18 mouse cellular contexts compared by ENCODE assay signal in genomic region chr2:152769677-152770076, GRCm38 (mm10). TPM values are rescaled to one million over a fixed set of nuclear protein-coding genes. Genes with fewer than 3 reads are reported as not detected.
DNase-seq lines count a peak whose midpoint lies in the region; ATAC-seq and TF ChIP-seq lines count a peak whose summit lies in the region.
"Had no signal": no experiment of that assay in that cellular context is flagged by ENCODE, and none has a peak within 500 bp of the region (broad histone marks: within the 10 kb centered on the region; RNA-seq: fewer than 3 reads in every experiment).

No protein-coding gene starts in this region.

- peaks cover 12% of the 10 kb centered on the region for H3K4me1 ChIP-seq in forebrain, embryonic 12.5 days
- H3K4me1 ChIP-seq in forebrain, embryonic 15.5 days: peaks cover 7% of the 10 kb centered on the region
- H3K4me1 ChIP-seq in MEL (ENCODE audit: control insufficient read depth in 1 of 2, insufficient read depth in 2 of 2, low read length in 2 of 2): peaks cover 5 to 41% of the 10 kb centered on the region in 2 experiments
- H3K4me1 ChIP-seq in liver, postnatal 0 days (ENCODE audit: insufficient read depth): peaks cover 31% of the 10 kb centered on the region
- H3K4me1 ChIP-seq in hindbrain, embryonic 14.5 days (replicated peaks; ENCODE audit: control insufficient read depth, insufficient read depth, low read length): peaks cover 3% of the 10 kb centered on the region; the same call in 1 of the 2 replicates

- TF ChIP-seq CTCF in MEL (IDR thresholded peaks at IDR 0.05 in 2 of 3, conservative IDR thresholded peaks at IDR 0.05 in 1 of 3; ENCODE audit: control insufficient read depth in 1 of 3, insufficient read depth in 1 of 3, low read depth in 2 of 3, low read length in 3 of 3, poor library complexity in 1 of 3, severe bottlenecking in 1 of 3): no peak
- TF ChIP-seq CTCF in liver, postnatal 0 days (IDR thresholded peaks at IDR 0.05; ENCODE audit: low read depth): no peak

- no peak for TF ChIP-seq POLR2A in MEL (IDR thresholded peaks at IDR 0.05; ENCODE audit: control insufficient read depth in 1 of 2, insufficient read depth in 1 of 2, low read depth in 1 of 2, low read length in 2 of 2, poor library complexity in 1 of 2)

- H3K4me2 ChIP-seq in forebrain, embryonic 12.5 days: no peak overlapping the region
- no peak overlapping the region for H3K4me2 ChIP-seq in forebrain, embryonic 15.5 days (replicated peaks)
- H3K4me2 ChIP-seq in liver, postnatal 0 days (ENCODE audit: low read depth, low read length): no peak overlapping the region
- no peak overlapping the region for H3K4me2 ChIP-seq in hindbrain, embryonic 14.5 days (replicated peaks)
- H3K4me2 ChIP-seq: embryonic facial prominence, embryonic 12.5 days; heart, embryonic 13.5 days; limb, embryonic 13.5 days; midbrain, embryonic 15.5 days had no signal

- peak; percentile 60 for DNase-seq in MEL (ENCODE audit: low read depth, low spot score)
- peak; percentile 52 for DNase-seq in liver, postnatal 0 days
- no peak for DNase-seq in gastrocnemius, postnatal 25 days
- no peak for DNase-seq in hindbrain, embryonic 14.5 days (ENCODE audit: low spot score)
- DNase-seq: cerebellum, adult 18-20 months; gastrocnemius, postnatal 36 days; kidney, adult 8-10 months; kidney, postnatal 25 days; layer of hippocampus, adult 9-11 months had no signal

- 88% methylated on average over 7 of the region's 7 CpGs for WGBS in forebrain, embryonic 12.5 days
- 90% methylated on average over 7 of the region's 7 CpGs for WGBS in forebrain, embryonic 15.5 days
- WGBS in liver, postnatal 0 days (ENCODE audit: insufficient replicate concordance): 51% methylated on average over 7 of the region's 7 CpGs
- 88% methylated on average over 7 of the region's 7 CpGs for WGBS in hindbrain, embryonic 14.5 days

- no peak overlapping the region for H3K9ac ChIP-seq in forebrain, embryonic 12.5 days
- H3K9ac ChIP-seq in forebrain, embryonic 15.5 days (replicated peaks): no peak overlapping the region
- no peak overlapping the region for H3K9ac ChIP-seq in MEL (ENCODE audit: control insufficient read depth, low read depth, low read length, poor library complexity, severe bottlenecking)
- no peak overlapping the region for H3K9ac ChIP-seq in liver, postnatal 0 days (replicated peaks)
- H3K9ac ChIP-seq in hindbrain, embryonic 14.5 days: no peak overlapping the region
- H3K9ac ChIP-seq: embryonic facial prominence, embryonic 12.5 days; heart, embryonic 13.5 days; limb, embryonic 13.5 days; midbrain, embryonic 15.5 days had no signal

- no peaks in the 10 kb centered on the region for H3K79me2 ChIP-seq in MEL (ENCODE audit: control insufficient read depth, insufficient read depth, low read length, poor library complexity)

- H3K27me3 ChIP-seq in forebrain, embryonic 12.5 days: no peaks in the 10 kb centered on the region
- H3K27me3 ChIP-seq in forebrain, embryonic 15.5 days: no peaks in the 10 kb centered on the region
- no peaks in the 10 kb centered on the region for H3K27me3 ChIP-seq in MEL (ENCODE audit: control insufficient read depth in 1 of 2, insufficient read depth in 2 of 2, low read length in 2 of 2)
- no peaks in the 10 kb centered on the region for H3K27me3 ChIP-seq in liver, postnatal 0 days (ENCODE audit: insufficient read depth, low read length)
- H3K27me3 ChIP-seq in hindbrain, embryonic 14.5 days (ENCODE audit: control insufficient read depth, insufficient read depth, low read length): no peaks in the 10 kb centered on the region
- H3K27me3 ChIP-seq: embryonic facial prominence, embryonic 12.5 days; heart, embryonic 13.5 days; limb, embryonic 13.5 days; midbrain, embryonic 15.5 days had no signal

- H3K36me3 ChIP-seq in forebrain, embryonic 12.5 days (replicated peaks): no peaks in the 10 kb centered on the region
- no peaks in the 10 kb centered on the region for H3K36me3 ChIP-seq in forebrain, embryonic 15.5 days
- H3K36me3 ChIP-seq in MEL (ENCODE audit: control insufficient read depth in 1 of 2, insufficient read depth in 2 of 2, low read length in 2 of 2): peaks cover 0 to 23% of the 10 kb centered on the region in 2 experiments; a peak in 2 of 4 replicates
- H3K36me3 ChIP-seq in liver, postnatal 0 days (replicated peaks; ENCODE audit: insufficient read depth, low read length): no peaks in the 10 kb centered on the region
- no peaks in the 10 kb centered on the region for H3K36me3 ChIP-seq in hindbrain, embryonic 14.5 days (replicated peaks; ENCODE audit: control insufficient read depth, insufficient read depth)
- H3K36me3 ChIP-seq: embryonic facial prominence, embryonic 12.5 days; heart, embryonic 13.5 days; limb, embryonic 13.5 days; midbrain, embryonic 15.5 days had no signal

- ATAC-seq in forebrain, embryonic 12.5 days (ENCODE audit: low FRiP score): no peak
- no peak for ATAC-seq in forebrain, embryonic 15.5 days (replicated peaks)
- ATAC-seq in erythroid progenitor cell, adult 5-6 weeks (replicated peaks; ENCODE audit: low FRiP score, poor library complexity, severe bottlenecking): peak; percentile 80
- peak; percentile 81 for ATAC-seq in liver, postnatal 0 days
- no peak for ATAC-seq in CD4-positive, CD25-positive, alpha-beta regulatory T cell, adult 4 months
- ATAC-seq in hindbrain, embryonic 14.5 days (ENCODE audit: low FRiP score): no peak
- ATAC-seq: midbrain, embryonic 15.5 days had no signal

- H3K4me3 ChIP-seq in forebrain, embryonic 12.5 days (replicated peaks): no peak overlapping the region
- no peak overlapping the region for H3K4me3 ChIP-seq in forebrain, embryonic 15.5 days
- no peak overlapping the region for H3K4me3 ChIP-seq in MEL (ENCODE audit: control insufficient read depth in 1 of 2, insufficient read depth in 1 of 2, low read depth in 2 of 2, low read length in 2 of 2)
- no peak overlapping the region for H3K4me3 ChIP-seq in liver, postnatal 0 days (ENCODE audit: low read depth, low read length)
- H3K4me3 ChIP-seq in hindbrain, embryonic 14.5 days (replicated peaks; ENCODE audit: low read length): no peak overlapping the region
- H3K4me3 ChIP-seq: embryonic facial prominence, embryonic 12.5 days; heart, embryonic 13.5 days; limb, embryonic 13.5 days; midbrain, embryonic 15.5 days had no signal

- H3K27ac ChIP-seq in forebrain, embryonic 12.5 days: peak overlapping the region; percentile 5; the same call in 1 of the 2 replicates
- no peak overlapping the region for H3K27ac ChIP-seq in forebrain, embryonic 15.5 days (replicated peaks)
- H3K27ac ChIP-seq in MEL (ENCODE audit: control insufficient read depth, low read depth, low read length): no peak overlapping the region
- H3K27ac ChIP-seq in liver, postnatal 0 days (ENCODE audit: low read depth): no peak overlapping the region
- H3K27ac ChIP-seq in hindbrain, embryonic 14.5 days: no peak overlapping the region
- H3K27ac ChIP-seq: embryonic facial prominence, embryonic 12.5 days; heart, embryonic 13.5 days; limb, embryonic 13.5 days; midbrain, embryonic 15.5 days had no signal

- no peaks in the 10 kb centered on the region for H3K9me3 ChIP-seq in forebrain, embryonic 12.5 days
- no peaks in the 10 kb centered on the region for H3K9me3 ChIP-seq in forebrain, embryonic 15.5 days
- H3K9me3 ChIP-seq in MEL (replicated peaks; ENCODE audit: insufficient read depth, low read length): no peaks in the 10 kb centered on the region
- H3K9me3 ChIP-seq in liver, postnatal 0 days (ENCODE audit: low read length): no peaks in the 10 kb centered on the region
- H3K9me3 ChIP-seq in hindbrain, embryonic 14.5 days (ENCODE audit: control insufficient read depth, low read length): no peaks in the 10 kb centered on the region
- H3K9me3 ChIP-seq: embryonic facial prominence, embryonic 12.5 days; heart, embryonic 13.5 days; limb, embryonic 13.5 days; midbrain, embryonic 15.5 days had no signal

- no peak for TF ChIP-seq RAD21 in MEL (IDR thresholded peaks at IDR 0.05; ENCODE audit: low read depth, low read length)

- TF ChIP-seq EP300 in MEL (IDR thresholded peaks at IDR 0.05; ENCODE audit: low read depth in 1 of 2, low read length in 2 of 2): peak; percentile 18 to 60; a peak in 2 of 4 replicates
- TF ChIP-seq EP300 in liver, postnatal 0 days (IDR thresholded peaks at IDR 0.05; ENCODE audit: low read depth): peak; percentile 67; the same call in 1 of the 2 replicates

TF ChIP-seq in MEL, 35 proteins besides CTCF, POLR2A, EP300 and RAD21 (continues in another document):
- TF ChIP-seq NRF1 (IDR thresholded peaks at IDR 0.05; ENCODE audit: insufficient read depth, low read depth, low read length, poor library complexity, severe bottlenecking): no peak

RNA-seq across cellular contexts. Expression of gene Cox4i2, which starts 15.7 kb away (rescaled TPM):
- polyA plus RNA-seq in forebrain, embryonic 12.5 days (2016; fragmentation: Nextera tagmentation; extraction: Ambion mirVana): 3.1 and 3.6 TPM in 2 replicates
- 4.3 and 4.4 TPM in 2 replicates for polyA plus RNA-seq in forebrain, embryonic 15.5 days (2015; fragmentation: Nextera tagmentation; extraction: Ambion mirVana)
- total RNA-seq in MEL (2012; rRNA removed): not detected in 2 replicates
- polyA plus RNA-seq in MEL (2012; ENCODE audit: insufficient read depth in 1 of 2, insufficient read length in 2 of 2, low read depth in 1 of 2, low replicate concordance in 2 of 2, missing spikeins in 1 of 2): under 1 TPM in 1 of 2 experiments, not detected in 1; 0.17 TPM
- 1.8 TPM in 1 of 2 replicates, not detected in the other for total RNA-seq in erythroid progenitor cell, adult 5-6 weeks (2015; ENCODE audit: low replicate concordance)
- not detected in 2 replicates for total RNA-seq in erythroid progenitor cell, adult 5-6 weeks (2017; ENCODE audit: low replicate concordance)
- 0.56 and 1.0 TPM in 2 replicates for polyA plus RNA-seq in liver, postnatal 0 days (2015; fragmentation: Nextera tagmentation; extraction: Ambion mirVana)
- polyA plus RNA-seq in CD4-positive, CD25-positive, alpha-beta regulatory T cell, adult 4 months (2017; shearing (Covaris generic)): under 1 TPM in 1 of 2 experiments, not detected in 1; 0.46 TPM
- total RNA-seq in gastrocnemius, postnatal 25 days (2021): 1 to 10 TPM; 2.2 to 2.7 TPM
- polyA plus RNA-seq in hindbrain, embryonic 14.5 days (2014; fragmentation: Nextera tagmentation; extraction: Ambion mirVana): 5.8 TPM in 2 replicates
- total RNA-seq: hematopoietic stem cell, adult 5-6 weeks had no signal

RNA-seq across cellular contexts. Expression of gene Id1, which starts 33.6 kb away (rescaled TPM):
- 37.9 and 48.5 TPM in 2 replicates for polyA plus RNA-seq in forebrain, embryonic 12.5 days (2016; fragmentation: Nextera tagmentation; extraction: Ambion mirVana)
- polyA plus RNA-seq in forebrain, embryonic 15.5 days (2015; fragmentation: Nextera tagmentation; extraction: Ambion mirVana): 26.3 and 32.0 TPM in 2 replicates
- total RNA-seq in MEL (2012; rRNA removed): 59.8 and 102 TPM in 2 replicates
- polyA plus RNA-seq in MEL (2012; ENCODE audit: insufficient read depth in 1 of 2, insufficient read length in 2 of 2, low read depth in 1 of 2, low replicate concordance in 2 of 2, missing spikeins in 1 of 2): 100 to 1,000 TPM in 1 of 2 experiments, not detected in 1; 486 TPM
- 1.3 and 17.3 TPM in 2 replicates for total RNA-seq in erythroid progenitor cell, adult 5-6 weeks (2015; ENCODE audit: low replicate concordance)
- 1.6 and 2.6 TPM in 2 replicates for total RNA-seq in erythroid progenitor cell, adult 5-6 weeks (2017; ENCODE audit: low replicate concordance)
- 39.7 and 40.4 TPM in 2 replicates for polyA plus RNA-seq in liver, postnatal 0 days (2015; fragmentation: Nextera tagmentation; extraction: Ambion mirVana)
- under 1 TPM; 0.75 to 0.82 TPM for polyA plus RNA-seq in CD4-positive, CD25-positive, alpha-beta regulatory T cell, adult 4 months (2017; shearing (Covaris generic))
- total RNA-seq in gastrocnemius, postnatal 25 days (2021): 10 to 100 TPM in 1 of 2 experiments, 1 to 10 TPM in 1; 9.7 to 14.0 TPM
- 56.5 and 68.0 TPM in 2 replicates for polyA plus RNA-seq in hindbrain, embryonic 14.5 days (2014; fragmentation: Nextera tagmentation; extraction: Ambion mirVana)

Comparison
In these comparisons a context has a peak if more than half of its experiments do, and no peak if none do; other contexts are left out.
1. ATAC-seq: peak in erythroid progenitor cell, adult 5-6 weeks (single experiment) and liver, postnatal 0 days (single experiment); none in forebrain, embryonic 12.5 days (single experiment), forebrain, embryonic 15.5 days (single experiment), CD4-positive, CD25-positive, alpha-beta regulatory T cell, adult 4 months (single experiment) and hindbrain, embryonic 14.5 days (single experiment).
2. DNase-seq: peak in MEL (single experiment) and liver, postnatal 0 days (single experiment); none in gastrocnemius, postnatal 25 days (single experiment) and hindbrain, embryonic 14.5 days (single experiment).